ENCODE assay signal across 19 mouse cellular contexts in the genomic region with DNA sequence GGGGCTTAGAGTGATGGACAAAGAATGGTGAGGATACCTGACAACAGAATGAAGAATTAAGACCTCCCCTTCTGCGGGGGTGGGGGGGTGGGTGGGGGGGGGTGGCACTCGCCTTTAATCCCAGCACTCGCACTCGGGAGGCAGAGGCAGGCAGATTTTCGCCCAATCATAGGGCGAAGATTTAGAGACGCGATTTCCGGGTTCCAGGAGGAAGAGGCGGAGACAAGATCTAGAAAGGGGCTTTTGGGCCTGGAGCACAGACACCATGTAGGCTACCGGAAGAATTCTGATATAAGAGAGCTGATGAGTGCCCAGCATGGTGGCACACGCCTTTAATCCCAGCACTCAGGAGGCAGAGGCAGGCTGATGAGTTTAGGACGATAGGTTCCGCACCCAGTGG. TPM values are rescaled to one million over a fixed set of nuclear protein-coding genes. Genes with fewer than 3 reads are reported as not detected.
"Had no signal": no experiment of that assay in that cellular context is flagged by ENCODE, and none has a peak within 500 bp of the region (broad histone marks: within the 10 kb centered on the region; RNA-seq: fewer than 3 reads in every experiment).

No protein-coding gene starts in this region.

- H3K4me1 ChIP-seq: lung, embryonic 15.5 days; midbrain, embryonic 13.5 days; midbrain, embryonic 15.5 days; stomach, embryonic 15.5 days had no signal

- H3K27ac ChIP-seq: lung, embryonic 15.5 days; macrophage; midbrain, embryonic 13.5 days; midbrain, embryonic 15.5 days; neural tube, embryonic 12.5 days; stomach, embryonic 15.5 days; stomach, postnatal 0 days had no signal

- ATAC-seq: liver, postnatal 0 days; lung, postnatal 0 days; midbrain, embryonic 13.5 days; midbrain, embryonic 15.5 days had no signal

- H3K4me3 ChIP-seq: lung, embryonic 15.5 days; megakaryocyte, embryonic 14.5 days; midbrain, embryonic 13.5 days; midbrain, embryonic 15.5 days; neural tube, embryonic 12.5 days; stomach, embryonic 15.5 days had no signal

- H3K4me2 ChIP-seq: lung, embryonic 15.5 days; midbrain, embryonic 11.5 days; midbrain, embryonic 13.5 days; midbrain, embryonic 15.5 days; neural tube, embryonic 12.5 days; stomach, embryonic 15.5 days had no signal

- H3K36me3 ChIP-seq: lung, embryonic 15.5 days; midbrain, embryonic 13.5 days; midbrain, embryonic 15.5 days; neural tube, embryonic 12.5 days; stomach, embryonic 15.5 days had no signal

- DNase-seq: liver, postnatal 0 days; lung, adult 2 months; lung, postnatal 14 days; lung, postnatal 36 days; right cerebral cortex, postnatal 14 days; thymus, adult 18-20 months; thymus, postnatal 14 days; thymus, postnatal 36 days had no signal

- H3K9me3 ChIP-seq: lung, embryonic 15.5 days; megakaryocyte, embryonic 14.5 days; midbrain, embryonic 13.5 days; midbrain, embryonic 15.5 days; neural tube, embryonic 12.5 days; stomach, embryonic 15.5 days had no signal

- H3K9ac ChIP-seq: liver, postnatal 0 days; lung, embryonic 15.5 days; midbrain, embryonic 13.5 days; midbrain, embryonic 15.5 days; neural tube, embryonic 12.5 days; stomach, embryonic 15.5 days had no signal

- H3K27me3 ChIP-seq: lung, embryonic 15.5 days; midbrain, embryonic 13.5 days; midbrain, embryonic 15.5 days; neural tube, embryonic 12.5 days; stomach, embryonic 15.5 days had no signal

RNA-seq across cellular contexts. Expression of gene Cfap77, which starts 44.8 kb away (rescaled TPM):
- total RNA-seq: neutrophil, adult 5-6 weeks had no signal
- polyA plus RNA-seq: macrophage had no signal
